Mouse (Mus musculus) gastrocnemius, postnatal 4 days (tissue): ENCODE data around the gene Ntn4. TPM values are rescaled to one million over a fixed set of nuclear protein-coding genes. Genes with fewer than 3 reads are reported as not detected.
A peak's percentile ranks its signal among the peaks of the same experiment; 100 is the strongest.

Experiments used
- DNase-seq, 2 experiments: peaks; one replicate each; pipeline ENCODE4 v3.0.0; 2021 to 2022; ENCODE audit warnings: low spot score in 2 of 2, mixed read lengths in 2 of 2
- long read RNA-seq, 2 experiments: library from polyadenylated mRNA; stranded (forward); transcript quantifications; one replicate each; pipeline ENCODE4 v2.0.0; 2021
- total RNA-seq, 2 experiments: library from RNA; stranded (reverse); gene quantifications; 2 replicates each; pipeline ENCODE4 v1.2.3; 2021

Gene Ntn4
- 10 to 100 TPM; 11.0 to 11.9 TPM for total RNA-seq
- long read RNA-seq, experiment 1, transcript Ntn4-201 (10 exons, 3,646 nt) = major isoform, 28 of 32 reads
- long read RNA-seq, experiment 1, partial matches to known transcripts = 1 of 32 reads
- long read RNA-seq, experiment 1, other reads (novel, unspliced or antisense) = 3 of 32 reads
- long read RNA-seq, experiment 2, transcript Ntn4-201 (10 exons, 3,646 nt) = major isoform, 25 of 29 reads
- long read RNA-seq, experiment 2, partial matches to known transcripts = 4 of 29 reads
- long read RNA-seq, experiment 2, other reads (novel, unspliced or antisense) = 0 of 29 reads

DNA sequence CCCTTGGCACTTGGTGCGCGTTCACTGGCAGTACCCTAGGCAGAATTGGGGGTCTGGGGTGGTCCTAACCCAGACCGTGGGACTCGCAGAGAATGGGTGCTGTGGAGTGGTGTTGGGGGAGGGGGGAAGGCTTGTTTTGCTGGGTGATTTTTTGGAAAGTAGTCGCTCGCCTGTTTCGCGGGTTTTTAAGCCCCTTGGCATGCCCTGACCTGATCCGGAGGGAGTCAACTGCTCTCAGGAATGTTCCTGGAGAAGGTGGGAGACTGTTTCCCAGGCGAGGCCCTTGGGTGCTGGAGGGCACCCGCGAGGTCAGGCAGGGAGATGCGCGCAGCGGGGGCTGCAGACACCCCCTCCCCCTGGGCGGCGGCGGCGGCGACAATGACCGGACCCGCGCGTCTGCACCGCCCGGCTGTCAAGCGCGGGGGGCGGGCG is at the start of gene Ntn4:
Gene Ntn4 (plus strand): TSS at position 161 of the 432 bp plus-strand sequence.
- peak in 1 of 2 experiments; percentile 24 for DNase-seq

DNA sequence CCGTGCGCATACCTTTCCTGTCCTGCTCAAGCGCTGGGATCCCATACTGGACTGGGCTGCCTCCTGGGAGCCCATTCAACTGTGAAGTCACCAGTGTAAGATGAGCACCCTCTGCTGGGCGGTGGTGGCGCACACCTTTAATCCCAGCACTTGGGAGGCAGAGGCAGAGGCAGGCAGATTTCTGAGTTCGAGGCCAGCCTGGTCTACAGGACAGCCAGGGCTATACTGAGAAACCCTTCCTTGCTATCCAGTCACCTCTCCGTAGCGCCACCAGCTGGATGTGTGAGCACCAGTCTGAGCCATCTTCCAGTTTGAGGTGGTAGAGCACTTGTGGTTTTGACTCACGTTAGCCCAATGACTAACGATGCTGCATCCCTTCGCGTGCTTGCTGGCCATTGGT is 48.0 kb upstream of the Ntn4 start:
- DNase-seq = no peak

DNA sequence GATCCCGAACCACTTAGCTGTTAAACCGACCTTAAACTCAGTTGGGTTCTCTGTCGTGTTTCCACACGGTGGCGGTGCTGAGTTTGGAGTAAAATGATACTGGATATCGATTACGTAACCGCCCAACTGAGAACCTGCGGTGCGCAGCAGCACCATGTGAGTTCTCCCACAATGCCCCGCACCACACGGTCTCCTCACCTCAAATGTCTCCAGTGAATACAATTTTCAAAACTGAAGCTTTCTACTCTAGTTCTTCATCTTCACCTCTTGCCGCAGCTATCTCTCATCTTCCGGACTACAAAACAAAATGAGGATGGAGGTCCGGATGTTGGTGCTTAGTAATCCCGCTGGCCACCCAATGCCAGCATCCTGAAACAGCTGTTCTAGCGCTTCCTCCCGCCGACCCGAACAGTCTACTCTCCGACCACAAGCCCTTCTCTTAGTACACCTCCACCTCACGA is 46.4 kb upstream of the Ntn4 start:
- DNase-seq = peak; percentile 47 to 80

DNA sequence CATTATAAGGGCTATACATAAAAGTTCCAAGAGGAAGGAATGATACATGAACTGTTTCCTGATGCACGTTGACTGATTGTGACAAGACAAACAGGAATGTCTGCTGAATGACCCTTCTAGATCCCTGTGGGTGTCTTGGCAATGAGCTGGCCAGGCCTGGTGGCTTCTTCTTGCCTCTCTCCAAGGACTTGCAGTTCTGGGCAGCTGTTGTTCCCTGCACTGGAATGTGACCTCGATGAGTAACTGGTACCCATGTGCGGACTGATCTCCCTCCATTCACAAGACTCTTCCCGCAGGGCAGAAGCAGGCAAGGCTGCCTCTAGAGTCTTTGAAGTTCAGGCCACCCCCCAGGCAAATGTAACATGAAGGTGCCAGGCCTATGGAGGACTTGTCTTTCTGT is 44.6 kb upstream of the Ntn4 start:
- no peak for DNase-seq

DNA sequence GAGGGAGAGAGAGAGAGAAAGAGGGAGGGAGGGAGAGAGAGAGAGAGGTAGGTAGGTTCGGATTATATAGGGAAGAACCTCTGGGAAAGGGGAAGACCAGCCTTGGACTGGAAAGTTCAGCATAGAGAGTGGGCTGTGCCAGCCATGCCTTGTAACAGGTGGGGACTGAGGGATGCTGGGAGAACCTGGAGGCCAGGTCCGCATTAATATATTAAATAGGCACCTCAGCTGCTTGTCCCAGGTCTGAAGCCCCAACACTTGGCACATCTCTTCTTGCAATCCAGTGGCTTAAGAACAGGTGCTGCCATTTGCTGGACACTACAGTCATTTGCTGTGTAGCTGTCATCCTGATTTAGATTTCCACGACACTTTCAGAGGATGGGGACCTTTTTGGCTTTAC is 43.8 kb upstream of the Ntn4 start:
- no peak for DNase-seq

DNA sequence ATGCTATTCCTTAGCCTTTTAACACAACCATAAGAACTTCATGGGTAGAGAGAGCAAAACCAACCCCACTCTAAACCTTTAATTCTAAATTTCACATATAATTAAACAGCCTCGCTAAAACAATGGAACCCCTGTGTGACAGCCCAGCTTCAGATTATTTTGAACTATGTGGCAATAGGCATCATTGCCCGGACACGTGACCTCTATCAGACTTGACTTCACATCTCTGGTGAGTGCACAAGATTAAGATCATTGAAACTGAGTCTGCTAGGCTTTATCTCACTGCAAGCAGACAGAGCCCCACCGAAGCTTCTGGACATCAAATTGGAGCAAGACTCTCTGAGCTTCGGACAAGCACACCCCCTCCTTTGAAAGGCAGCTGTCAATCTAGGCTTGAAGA is 38.2 kb upstream of the Ntn4 start:
- no peak for DNase-seq

DNA sequence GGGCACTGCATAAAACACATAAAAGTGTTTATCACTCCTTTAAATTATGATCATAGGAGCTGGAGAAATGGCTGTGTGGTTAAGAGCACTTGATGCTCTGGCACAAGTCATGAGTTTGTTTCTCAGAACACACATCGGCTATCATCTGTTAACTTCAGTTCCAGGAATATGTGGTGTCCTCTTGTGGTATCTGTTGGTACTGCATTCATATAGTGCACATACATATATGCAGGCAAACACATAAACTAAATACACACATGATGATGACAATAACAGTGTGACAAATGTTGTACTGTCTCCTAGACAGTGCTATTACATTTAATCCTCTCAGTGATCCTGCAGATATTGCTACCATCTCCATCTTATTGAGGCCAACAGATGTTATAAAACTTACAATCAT is 37.2 kb upstream of the Ntn4 start:
- no peak for DNase-seq

DNA sequence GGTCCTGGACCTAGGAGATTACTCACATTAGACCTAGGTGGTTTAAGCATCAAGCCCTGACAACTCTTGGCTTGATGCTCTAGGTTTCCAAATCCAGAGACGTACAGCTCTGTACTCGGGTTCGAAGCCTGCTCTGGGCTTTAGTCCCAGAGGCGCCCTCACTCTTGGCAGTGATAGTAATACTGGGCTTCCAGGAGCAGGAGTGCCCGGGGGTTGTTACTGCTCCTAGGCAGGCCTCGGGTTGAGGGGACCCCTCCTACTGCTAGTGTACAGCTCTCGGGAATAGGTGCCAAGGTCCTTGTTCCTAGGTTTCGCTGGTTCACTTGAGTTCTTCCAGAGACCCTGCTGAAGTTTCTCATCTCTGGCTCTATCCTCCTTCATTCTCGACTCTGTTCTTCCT is 34.2 kb upstream of the Ntn4 start:
- no peak for DNase-seq

DNA sequence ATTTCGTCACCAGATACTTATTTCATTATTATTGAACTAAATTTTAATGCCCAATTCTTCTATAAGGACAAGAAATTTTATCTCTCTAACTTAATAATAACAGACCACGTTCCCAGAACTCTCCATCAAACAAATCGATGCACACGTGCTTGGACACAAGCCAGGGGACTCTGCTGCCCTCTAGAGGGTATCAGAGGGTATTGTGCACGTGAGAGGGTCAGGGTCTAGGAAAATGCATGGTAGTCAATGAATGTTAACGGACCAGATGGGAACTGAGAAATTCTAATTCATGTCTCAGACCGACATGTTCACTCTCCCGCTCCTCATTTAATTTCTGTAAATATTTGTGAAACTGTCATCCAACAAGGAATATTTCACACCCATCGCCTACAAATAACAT is 32.4 kb upstream of the Ntn4 start:
- no peak for DNase-seq

DNA sequence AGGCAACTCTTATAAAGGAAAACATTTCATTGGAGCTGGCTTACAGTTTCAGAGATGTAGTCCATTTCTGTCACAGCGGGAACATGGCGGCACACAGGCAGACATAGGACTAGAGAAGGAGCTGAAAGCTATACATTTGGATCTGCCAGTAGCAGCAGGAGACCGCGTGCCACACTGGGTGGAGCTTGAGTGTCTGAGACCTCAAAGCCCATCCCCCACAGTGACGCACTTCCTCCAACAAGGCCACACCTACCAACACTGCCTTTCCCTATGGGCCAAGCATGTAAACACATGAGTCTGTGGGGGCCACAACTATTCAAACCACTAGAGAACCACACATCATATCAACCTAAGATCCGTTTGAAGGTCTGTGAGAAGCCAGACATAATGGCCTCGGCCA is 31.2 kb upstream of the Ntn4 start:
- DNase-seq = no peak

DNA sequence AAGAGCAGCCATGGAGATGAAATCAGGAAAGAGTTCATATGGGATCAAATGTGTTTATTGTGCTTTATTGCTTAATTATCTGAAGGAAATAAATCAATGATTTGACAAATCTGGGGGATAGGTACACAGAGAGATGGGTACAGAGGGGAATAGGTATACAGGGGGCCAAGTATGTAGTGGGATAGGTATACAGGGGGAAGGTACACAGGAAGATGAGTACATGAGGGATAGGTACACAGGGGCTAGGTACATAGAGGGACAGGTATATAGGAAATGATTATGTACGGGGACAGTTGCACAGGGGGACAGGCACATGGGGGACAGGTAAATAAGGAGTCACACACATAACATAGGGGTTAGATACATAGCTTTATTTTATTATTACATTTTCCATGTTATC is 29.6 kb upstream of the Ntn4 start:
- no peak for DNase-seq

DNA sequence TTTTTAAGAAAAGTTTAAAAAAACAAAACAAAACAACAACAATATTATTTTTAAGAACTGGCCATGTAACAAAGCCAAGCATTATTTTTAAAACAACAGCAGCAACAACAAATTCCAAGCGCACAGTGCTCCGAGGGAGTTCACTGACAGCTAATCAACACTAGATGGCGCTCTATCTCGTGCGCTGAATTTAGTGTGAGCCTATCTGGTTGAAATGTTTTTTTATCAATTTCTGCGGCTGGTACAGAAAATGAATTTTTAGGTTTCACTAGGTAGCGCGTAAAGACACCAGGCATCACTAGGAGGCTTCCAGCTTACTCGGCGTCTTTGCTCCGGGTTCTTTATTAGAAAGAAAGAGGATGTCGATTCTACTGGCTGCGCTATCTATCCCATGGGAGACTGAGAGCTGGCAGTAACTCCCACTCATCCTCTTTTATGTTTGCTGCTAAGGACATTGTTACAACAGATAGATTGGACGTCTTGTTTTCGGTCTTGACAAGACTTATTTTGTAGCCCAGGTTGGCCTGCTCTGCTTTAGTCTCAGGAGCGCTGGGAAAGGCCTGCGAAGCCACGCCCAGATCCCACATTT is 29.0 kb upstream of the Ntn4 start:
- DNase-seq = no peak

DNA sequence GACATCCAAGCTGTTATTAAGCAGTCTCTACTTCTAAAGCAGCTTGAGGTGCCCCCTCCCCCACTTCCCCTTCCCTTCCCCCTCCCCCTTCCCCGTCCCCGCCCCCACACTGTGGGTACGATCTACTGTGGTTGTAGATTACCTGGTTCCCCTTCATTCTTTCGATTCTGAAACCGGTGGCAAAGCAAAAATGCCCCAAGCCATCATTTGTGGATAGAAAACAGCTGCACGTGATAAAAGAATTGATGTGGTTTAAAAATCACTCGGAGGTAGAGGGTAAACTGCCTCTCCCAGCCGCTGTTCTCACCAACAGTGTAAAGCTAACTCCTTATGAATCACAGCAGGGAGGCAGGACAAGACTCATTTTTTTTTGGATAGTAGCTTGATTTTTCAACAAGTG is 25.6 kb upstream of the Ntn4 start:
- no peak for DNase-seq

DNA sequence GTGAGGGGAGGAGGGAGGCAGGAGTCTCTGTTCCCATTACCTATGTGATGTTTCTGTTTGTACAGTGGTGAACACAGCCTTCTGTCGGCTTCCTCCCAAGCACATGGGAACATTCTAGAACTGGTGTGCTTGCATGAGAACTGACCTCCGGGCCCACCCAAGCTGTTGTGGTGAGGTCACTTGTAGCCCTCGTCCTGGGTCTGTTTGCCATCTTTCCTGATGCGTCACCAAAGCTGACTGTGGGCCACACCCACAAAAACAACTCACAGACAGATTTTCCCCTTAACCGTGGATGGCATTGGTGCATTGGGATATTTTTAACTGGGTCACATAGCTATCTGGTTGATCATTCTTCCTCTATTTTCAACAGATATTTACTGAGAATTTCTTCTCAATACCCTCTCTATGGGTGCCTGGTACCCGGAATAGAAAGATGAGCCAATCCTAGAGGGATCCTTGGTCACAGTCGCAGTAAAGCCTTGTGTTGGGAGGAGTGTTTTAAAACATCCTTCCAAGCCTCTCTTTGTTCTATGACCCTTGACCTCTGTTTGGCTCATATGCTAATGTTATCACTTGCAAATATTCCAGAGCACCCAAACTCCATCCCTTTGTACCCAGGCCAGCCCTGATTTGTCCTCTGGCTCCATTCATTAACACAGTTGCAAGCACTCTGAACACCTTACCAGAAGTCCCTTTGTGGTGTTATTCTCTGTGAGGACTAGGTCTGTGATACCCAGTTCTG is 19.9 kb upstream of the Ntn4 start:
- no peak for DNase-seq

DNA sequence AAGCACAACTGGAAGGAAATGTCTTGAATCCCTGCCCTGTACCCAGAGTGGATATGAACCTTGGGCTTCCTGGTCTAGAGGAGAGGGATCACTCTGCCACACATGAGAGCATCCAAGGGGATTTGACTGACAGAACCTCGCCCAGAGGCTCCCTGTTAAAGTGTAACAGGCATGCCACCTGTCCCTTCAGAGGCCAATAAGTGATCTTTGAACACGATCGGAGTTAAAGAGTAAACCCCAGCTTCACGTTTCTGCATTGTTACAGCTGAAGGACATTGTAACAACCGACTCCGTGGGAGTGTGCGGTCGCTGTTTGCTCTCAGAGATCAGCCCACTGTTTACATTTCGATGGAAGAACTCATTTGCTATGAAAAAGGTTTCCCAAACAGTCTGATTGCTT is 16.8 kb upstream of the Ntn4 start:
- no peak for DNase-seq

DNA sequence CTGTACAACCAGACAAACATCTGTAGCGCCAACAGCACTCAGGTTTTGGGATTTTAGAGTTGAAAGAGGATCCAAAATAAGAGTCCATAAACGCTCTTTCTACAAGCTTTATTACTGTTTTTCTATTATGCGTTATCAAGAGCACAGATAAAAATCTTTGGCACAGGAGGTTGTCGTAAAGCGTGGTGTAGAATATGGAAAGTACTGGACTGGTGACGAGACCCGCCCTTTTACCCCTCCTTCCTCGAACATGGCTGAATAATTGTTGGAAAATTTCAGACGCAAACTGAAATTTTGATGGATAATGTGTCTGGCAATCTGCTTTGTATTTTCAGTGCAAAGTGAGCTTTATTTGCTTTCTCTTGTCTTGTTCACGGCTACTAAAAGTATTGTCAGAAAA is 16.3 kb upstream of the Ntn4 start:
- DNase-seq = no peak

DNA sequence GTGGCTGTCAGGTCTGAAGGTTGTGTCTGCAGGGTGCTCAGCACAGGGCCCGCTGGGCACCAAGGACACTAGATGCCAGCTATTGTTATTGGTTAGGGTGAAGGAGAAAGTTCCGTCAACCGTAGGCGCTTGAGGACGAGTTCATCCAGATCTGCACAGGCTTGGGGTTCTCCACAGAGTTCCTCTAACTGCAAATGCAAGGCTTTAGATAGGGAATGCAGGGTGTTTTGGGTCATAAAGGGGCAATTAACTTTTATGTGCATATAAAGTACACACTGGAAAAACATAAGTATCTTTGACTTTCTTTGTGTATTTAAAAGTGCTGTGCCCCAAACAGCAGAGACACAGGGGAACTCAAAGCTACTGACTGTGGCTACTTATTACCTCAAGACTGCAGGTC is 10.2 kb upstream of the Ntn4 start:
- no peak for DNase-seq

DNA sequence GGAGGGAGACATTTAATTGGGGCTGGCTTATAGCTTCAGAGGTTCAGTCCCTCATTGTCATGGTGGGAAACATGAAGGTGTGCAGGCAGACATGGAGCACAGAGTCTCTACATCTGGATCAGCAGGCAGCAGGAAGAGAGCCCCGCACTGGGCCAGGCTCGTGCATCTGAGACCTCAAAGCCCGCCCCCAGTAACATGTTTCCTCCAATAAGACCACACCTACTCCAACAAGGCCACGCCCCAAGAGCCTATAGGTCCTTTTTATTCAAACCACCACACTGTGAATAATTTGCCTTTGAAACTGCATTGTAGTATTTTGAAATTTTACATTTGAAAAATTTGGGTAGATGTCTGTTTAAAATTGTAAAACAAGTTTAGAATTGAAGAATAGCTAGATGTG is 8.4 kb upstream of the Ntn4 start:
- DNase-seq = no peak

DNA sequence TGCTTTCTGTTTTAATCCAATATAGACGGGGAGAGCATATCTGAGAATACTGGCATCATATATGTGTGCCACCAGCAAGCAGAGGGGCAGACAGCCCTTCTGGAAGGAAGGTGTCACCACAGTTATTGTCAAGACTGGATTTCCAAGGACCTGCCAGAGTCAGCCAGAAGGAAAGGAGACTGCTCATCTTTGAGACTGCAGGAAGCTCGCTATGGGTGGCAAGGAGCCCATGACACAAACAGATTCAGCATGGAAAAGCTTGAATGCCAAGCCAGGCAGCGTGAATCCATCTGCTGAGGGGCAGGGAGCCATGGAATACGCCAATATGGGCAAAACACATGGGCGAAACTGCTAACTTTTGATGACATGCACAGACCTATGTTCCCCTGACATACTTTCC is 6.9 kb upstream of the Ntn4 start:
- no peak for DNase-seq

DNA sequence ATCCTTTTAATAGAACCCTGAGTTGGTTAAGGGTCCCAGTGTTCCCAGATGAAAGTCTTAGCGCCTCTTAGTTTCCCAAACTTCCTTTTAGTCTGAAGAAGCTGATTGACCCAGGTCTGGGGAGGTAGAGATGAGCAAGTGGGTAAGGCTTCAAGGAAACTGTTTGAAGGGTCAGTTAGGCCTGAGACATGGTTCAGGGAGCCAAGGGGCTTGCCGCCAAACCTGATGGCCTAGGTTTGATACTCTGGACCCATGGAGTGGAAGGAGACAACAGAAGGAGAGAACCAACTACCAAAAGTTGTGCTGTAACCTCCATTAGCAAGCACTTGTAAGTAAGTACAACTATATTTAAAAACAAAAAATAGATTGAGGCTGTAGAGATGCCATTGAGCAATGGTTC is 6.5 kb upstream of the Ntn4 start:
- DNase-seq = no peak

DNA sequence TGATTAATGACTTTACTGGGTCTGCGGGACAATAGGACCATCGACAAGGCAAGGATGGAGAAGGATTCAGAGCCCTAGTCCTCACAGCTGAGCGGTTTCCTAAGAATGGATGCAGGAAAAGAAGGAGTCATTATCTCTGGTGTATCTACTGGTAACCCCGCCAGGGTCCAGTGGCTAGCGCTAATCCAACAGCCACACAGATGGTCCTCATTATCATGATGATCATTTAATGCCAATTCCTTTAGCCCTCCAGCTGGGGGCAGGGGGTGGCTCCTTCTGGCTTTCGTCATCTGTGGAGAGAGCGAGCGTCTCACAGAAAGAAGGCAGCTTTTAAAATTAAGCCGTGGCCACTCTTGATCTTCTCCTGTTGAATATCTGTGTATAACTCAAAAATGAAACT is 4.5 kb upstream of the Ntn4 start:
- no peak for DNase-seq
